ENCODE assay signal across 8 mouse cellular contexts in genomic region chr3:89270891-89271290, GRCm38 (mm10). TPM values are rescaled to one million over a fixed set of nuclear protein-coding genes. Genes with fewer than 3 reads are reported as not detected.
DNase-seq lines count a peak whose midpoint lies in the region; ATAC-seq and TF ChIP-seq lines count a peak whose summit lies in the region.

No protein-coding gene starts in this region.

- 25% methylated on average over 6 of the region's 6 CpGs for WGBS in liver, adult 2 months
- WGBS in hindbrain, postnatal 0 days: 41% methylated on average over 6 of the region's 6 CpGs
- 76% methylated on average over 6 of the region's 6 CpGs for WGBS in limb, embryonic 14.5 days
- 66% methylated on average over 6 of the region's 6 CpGs for WGBS in neural tube, embryonic 13.5 days

- peak overlapping the region; percentile 22 for H3K27ac ChIP-seq in liver, adult 2 months (replicated peaks; ENCODE audit: insufficient read depth, low read depth, low read length)
- H3K27ac ChIP-seq in hindbrain, postnatal 0 days: peak overlapping the region; percentile 86
- H3K27ac ChIP-seq in limb, embryonic 14.5 days (replicated peaks; ENCODE audit: low read depth, low read length): peak overlapping the region; percentile 85
- peak overlapping the region; percentile 74 for H3K27ac ChIP-seq in neural tube, embryonic 13.5 days (replicated peaks)

- TF ChIP-seq POLR2A in liver, adult 2 months (IDR thresholded peaks at IDR 0.05; ENCODE audit: extremely low read depth, insufficient read depth, low read length): no peak
- no peak for TF ChIP-seq POLR2A in brain, embryonic 14.5 days (IDR thresholded peaks at IDR 0.05; ENCODE audit: borderline replicate concordance, extremely low read depth, insufficient read depth, insufficient read length, poor library complexity, severe bottlenecking)
- no peak for TF ChIP-seq POLR2A in limb, embryonic 14.5 days (IDR thresholded peaks at IDR 0.05; ENCODE audit: borderline replicate concordance, extremely low read depth, insufficient read depth, insufficient read length)

- peak; percentile 62 for ATAC-seq in frontal cortex, adult (ENCODE audit: low TSS enrichment)
- no peak for ATAC-seq in hindbrain, postnatal 0 days
- ATAC-seq in limb, embryonic 14.5 days (ENCODE audit: low FRiP score, low read depth): no peak
- ATAC-seq in neural tube, embryonic 13.5 days (ENCODE audit: low read depth): no peak

- TF ChIP-seq CTCF in liver, adult 2 months (IDR thresholded peaks at IDR 0.05; ENCODE audit: low read depth, low read length): no peak
- no peak for TF ChIP-seq CTCF in brain, embryonic 14.5 days (IDR thresholded peaks at IDR 0.05; ENCODE audit: borderline replicate concordance, extremely low read depth, insufficient read depth, insufficient read length)
- no peak for TF ChIP-seq CTCF in hindbrain, postnatal 0 days (IDR thresholded peaks at IDR 0.05; ENCODE audit: low read depth)

- no peak overlapping the region for H3K4me3 ChIP-seq in liver, adult 2 months (ENCODE audit: insufficient read depth, low read depth, low read length)
- peak overlapping the region; percentile 58; the same call in 1 of the 2 replicates for H3K4me3 ChIP-seq in hindbrain, postnatal 0 days (ENCODE audit: low read length)
- peak overlapping the region; percentile 53 for H3K4me3 ChIP-seq in limb, embryonic 14.5 days (replicated peaks; ENCODE audit: low read length)
- peak overlapping the region; percentile 51 for H3K4me3 ChIP-seq in neural tube, embryonic 13.5 days

- peak; percentile 65 for DNase-seq in liver, adult 2 months (ENCODE audit: extremely low read depth, low read depth, low spot score)
- no peak for DNase-seq in liver
- peak; percentile 67 for DNase-seq in brain, embryonic 14.5 days (ENCODE audit: low read depth)
- peak; percentile 18 for DNase-seq in hindbrain, postnatal 0 days (ENCODE audit: low spot score)
- no peak for DNase-seq in limb, embryonic 14.5 days (ENCODE audit: low spot score)
- DNase-seq in embryo, embryonic 10 days (ENCODE audit: low spot score): no peak

- H3K9me3 ChIP-seq in hindbrain, postnatal 0 days (ENCODE audit: low read length): no peaks in the 10 kb centered on the region
- H3K9me3 ChIP-seq in limb, embryonic 14.5 days (ENCODE audit: control insufficient read depth, low read length): no peaks in the 10 kb centered on the region
- no peaks in the 10 kb centered on the region for H3K9me3 ChIP-seq in neural tube, embryonic 13.5 days

- peaks cover 29% of the 10 kb centered on the region for H3K36me3 ChIP-seq in liver, adult 2 months (ENCODE audit: control insufficient read depth, insufficient read depth, low read length)
- H3K36me3 ChIP-seq in hindbrain, postnatal 0 days (ENCODE audit: insufficient read depth, low read length): no peaks in the 10 kb centered on the region
- peaks cover 37% of the 10 kb centered on the region for H3K36me3 ChIP-seq in limb, embryonic 14.5 days (ENCODE audit: control insufficient read depth, insufficient read depth, low read length)
- H3K36me3 ChIP-seq in neural tube, embryonic 13.5 days: no peaks in the 10 kb centered on the region

- no peaks in the 10 kb centered on the region for H3K27me3 ChIP-seq in liver, adult 2 months (ENCODE audit: control insufficient read depth, insufficient read depth, low read length)
- H3K27me3 ChIP-seq in hindbrain, postnatal 0 days (ENCODE audit: insufficient read depth, low read length): no peaks in the 10 kb centered on the region
- no peaks in the 10 kb centered on the region for H3K27me3 ChIP-seq in limb, embryonic 14.5 days (ENCODE audit: control insufficient read depth, insufficient read depth, low read length)
- H3K27me3 ChIP-seq in neural tube, embryonic 13.5 days: no peaks in the 10 kb centered on the region

- peak overlapping the region; percentile 68 for H3K4me2 ChIP-seq in hindbrain, postnatal 0 days (ENCODE audit: low read depth, low read length)
- peak overlapping the region; percentile 54 for H3K4me2 ChIP-seq in limb, embryonic 14.5 days (replicated peaks; ENCODE audit: low read depth, low read length, severe bottlenecking)
- peak overlapping the region; percentile 81 for H3K4me2 ChIP-seq in neural tube, embryonic 13.5 days

- peak overlapping the region; percentile 21; the same call in 1 of the 2 replicates for H3K9ac ChIP-seq in liver, adult 2 months (ENCODE audit: low read depth, low read length)
- H3K9ac ChIP-seq in hindbrain, postnatal 0 days (replicated peaks; ENCODE audit: low read length): peak overlapping the region; percentile 59; the same call in 1 of the 2 replicates
- H3K9ac ChIP-seq in limb, embryonic 14.5 days (ENCODE audit: low read depth, low read length, severe bottlenecking): peak overlapping the region; percentile 75
- H3K9ac ChIP-seq in neural tube, embryonic 13.5 days: peak overlapping the region; percentile 80

- H3K4me1 ChIP-seq in liver, adult 2 months (ENCODE audit: control insufficient read depth, insufficient read depth, low read length): peaks cover 29% of the 10 kb centered on the region
- H3K4me1 ChIP-seq in hindbrain, postnatal 0 days (ENCODE audit: insufficient read depth, low read length): peaks cover 18% of the 10 kb centered on the region
- H3K4me1 ChIP-seq in limb, embryonic 14.5 days (ENCODE audit: control insufficient read depth, insufficient read depth, low read length): peaks cover 29% of the 10 kb centered on the region
- peaks cover 50% of the 10 kb centered on the region for H3K4me1 ChIP-seq in neural tube, embryonic 13.5 days (replicated peaks)

- peaks cover 9% of the 10 kb centered on the region; the same call in 1 of the 2 replicates for H3K79me2 ChIP-seq in liver, adult 2 months (ENCODE audit: control insufficient read depth, insufficient read depth, low read length)

RNA-seq across cellular contexts. Expression of gene Slc50a1, which starts 0.5 kb away (rescaled TPM):
- 6.4 and 7.0 TPM in 2 replicates for total RNA-seq in liver, adult 2 months (2014; rRNA removed)
- 36.3 and 41.2 TPM in 2 replicates for polyA plus RNA-seq in liver, adult 2 months (2012; rRNA removed)
- 41.4 and 71.8 TPM in 2 replicates for polyA plus RNA-seq in brain, embryonic 14.5 days (2012; rRNA removed)
- total RNA-seq in hindbrain, postnatal 0 days (2014; rRNA removed): 30.1 and 30.8 TPM in 2 replicates
- 47.2 and 49.1 TPM in 2 replicates for polyA plus RNA-seq in hindbrain, postnatal 0 days (2015; fragmentation: Nextera tagmentation; extraction: Ambion mirVana)
- 150 and 198 TPM in 2 replicates for polyA plus RNA-seq in limb, embryonic 14.5 days (2012; rRNA removed)
- polyA plus RNA-seq in limb, embryonic 14.5 days (2014; fragmentation: Nextera tagmentation; extraction: Ambion mirVana): 90.8 and 95.6 TPM in 2 replicates
- polyA plus RNA-seq in neural tube, embryonic 13.5 days (2015; fragmentation: Nextera tagmentation; extraction: Ambion mirVana): 44.0 and 45.5 TPM in 2 replicates

RNA-seq across cellular contexts. Expression of gene Efna1, which starts 10.1 kb away (rescaled TPM):
- total RNA-seq in liver, adult 2 months (2014; rRNA removed): 22.1 and 35.2 TPM in 2 replicates
- polyA plus RNA-seq in liver, adult 2 months (2012; rRNA removed): 73.1 and 73.4 TPM in 2 replicates
- polyA plus RNA-seq in brain, embryonic 14.5 days (2012; rRNA removed): 11.2 and 12.0 TPM in 2 replicates
- 3.9 and 5.9 TPM in 2 replicates for total RNA-seq in hindbrain, postnatal 0 days (2014; rRNA removed)
- polyA plus RNA-seq in hindbrain, postnatal 0 days (2015; fragmentation: Nextera tagmentation; extraction: Ambion mirVana): 7.4 and 10.9 TPM in 2 replicates
- 51.7 and 52.2 TPM in 2 replicates for polyA plus RNA-seq in limb, embryonic 14.5 days (2012; rRNA removed)
- polyA plus RNA-seq in limb, embryonic 14.5 days (2014; fragmentation: Nextera tagmentation; extraction: Ambion mirVana): 42.2 and 48.1 TPM in 2 replicates
- polyA plus RNA-seq in neural tube, embryonic 13.5 days (2015; fragmentation: Nextera tagmentation; extraction: Ambion mirVana): 12.5 and 14.5 TPM in 2 replicates

RNA-seq across cellular contexts. Expression of gene Dpm3, which starts 11.7 kb away (rescaled TPM):
- total RNA-seq in liver, adult 2 months (2014; rRNA removed): 102 and 131 TPM in 2 replicates
- 243 and 245 TPM in 2 replicates for polyA plus RNA-seq in liver, adult 2 months (2012; rRNA removed)
- 145 and 269 TPM in 2 replicates for polyA plus RNA-seq in brain, embryonic 14.5 days (2012; rRNA removed)
- total RNA-seq in hindbrain, postnatal 0 days (2014; rRNA removed): 295 and 347 TPM in 2 replicates
- polyA plus RNA-seq in hindbrain, postnatal 0 days (2015; fragmentation: Nextera tagmentation; extraction: Ambion mirVana): 95.5 and 97.8 TPM in 2 replicates
- 313 and 432 TPM in 2 replicates for polyA plus RNA-seq in limb, embryonic 14.5 days (2012; rRNA removed)
- polyA plus RNA-seq in limb, embryonic 14.5 days (2014; fragmentation: Nextera tagmentation; extraction: Ambion mirVana): 165 and 173 TPM in 2 replicates
- polyA plus RNA-seq in neural tube, embryonic 13.5 days (2015; fragmentation: Nextera tagmentation; extraction: Ambion mirVana): 76.9 and 81.4 TPM in 2 replicates

RNA-seq across cellular contexts. Expression of gene Trim46, which starts 24.8 kb away (rescaled TPM):
- total RNA-seq in liver, adult 2 months (2014; rRNA removed): 0.07 and 0.18 TPM in 2 replicates
- 0.16 and 0.25 TPM in 2 replicates for polyA plus RNA-seq in liver, adult 2 months (2012; rRNA removed)
- polyA plus RNA-seq in brain, embryonic 14.5 days (2012; rRNA removed): 131 and 144 TPM in 2 replicates
- 97.9 and 101 TPM in 2 replicates for total RNA-seq in hindbrain, postnatal 0 days (2014; rRNA removed)
- 42.9 and 49.8 TPM in 2 replicates for polyA plus RNA-seq in hindbrain, postnatal 0 days (2015; fragmentation: Nextera tagmentation; extraction: Ambion mirVana)
- 19.0 and 25.4 TPM in 2 replicates for polyA plus RNA-seq in limb, embryonic 14.5 days (2012; rRNA removed)
- polyA plus RNA-seq in limb, embryonic 14.5 days (2014; fragmentation: Nextera tagmentation; extraction: Ambion mirVana): 3.9 and 4.7 TPM in 2 replicates
- polyA plus RNA-seq in neural tube, embryonic 13.5 days (2015; fragmentation: Nextera tagmentation; extraction: Ambion mirVana): 55.8 and 55.9 TPM in 2 replicates

RNA-seq across cellular contexts. Expression of gene Krtcap2, which starts 25.1 kb away (rescaled TPM):
- total RNA-seq in liver, adult 2 months (2014; rRNA removed): 45.1 and 60.3 TPM in 2 replicates
- polyA plus RNA-seq in liver, adult 2 months (2012; rRNA removed): 157 and 197 TPM in 2 replicates
- 86.7 and 106 TPM in 2 replicates for polyA plus RNA-seq in brain, embryonic 14.5 days (2012; rRNA removed)
- total RNA-seq in hindbrain, postnatal 0 days (2014; rRNA removed): 74.9 and 111 TPM in 2 replicates
- polyA plus RNA-seq in hindbrain, postnatal 0 days (2015; fragmentation: Nextera tagmentation; extraction: Ambion mirVana): 250 and 268 TPM in 2 replicates
- 121 and 153 TPM in 2 replicates for polyA plus RNA-seq in limb, embryonic 14.5 days (2012; rRNA removed)
- polyA plus RNA-seq in limb, embryonic 14.5 days (2014; fragmentation: Nextera tagmentation; extraction: Ambion mirVana): 352 and 353 TPM in 2 replicates
- 248 and 258 TPM in 2 replicates for polyA plus RNA-seq in neural tube, embryonic 13.5 days (2015; fragmentation: Nextera tagmentation; extraction: Ambion mirVana)

Comparison
In these comparisons a context has a peak if more than half of its experiments do, and no peak if none do; other contexts are left out.
1. DNase-seq: peak in liver, adult 2 months (single experiment), brain, embryonic 14.5 days (single experiment) and hindbrain, postnatal 0 days (single experiment); none in liver (single experiment), limb, embryonic 14.5 days (single experiment) and embryo, embryonic 10 days (single experiment).
2. H3K27ac ChIP-seq: peak in every context shown above with its lines; median percentile 86 in hindbrain, postnatal 0 days; 85 in limb, embryonic 14.5 days; 74 in neural tube, embryonic 13.5 days; 22 in liver, adult 2 months.
3. H3K9ac ChIP-seq: peak in every context shown above with its lines; median percentile 80 in neural tube, embryonic 13.5 days; 75 in limb, embryonic 14.5 days; 59 in hindbrain, postnatal 0 days; 21 in liver, adult 2 months.
4. Peak in every context shown above with its lines, with median percentiles within 50 percentile points of each other: H3K4me2 ChIP-seq.